Mouse (Mus musculus) brown adipose tissue, adult 24 weeks (tissue): Measurements from ENCODE around the gene Sfxn5. TPM values are rescaled to one million over a fixed set of nuclear protein-coding genes. Genes with fewer than 3 reads are reported as not detected.

Source experiments
- H3K27ac ChIP-seq: fragments of 200-500 bp; replicated peaks from 2 replicates; pipeline ENCODE4 v1.5.1; 2012; ENCODE audit warnings: low read depth, mild to moderate bottlenecking, low read length
- H3K4me1 ChIP-seq: fragments of 200-500 bp; 2 replicates; pipeline ENCODE4 v1.6.1; 2012; ENCODE audit warnings: low read length, mixed read lengths; ENCODE audit not compliant: control insufficient read depth, insufficient read depth, insufficient read length
- H3K4me3 ChIP-seq: fragments of 200-500 bp; 2 replicates; pipeline ENCODE4 v1.5.1; 2012; ENCODE audit warnings: low read depth, mild to moderate bottlenecking, low read length, moderate library complexity; ENCODE audit not compliant: insufficient read depth
- polyA plus RNA-seq: library from polyadenylated mRNA; stranded (reverse); fragments of >200 nt; gene quantifications from 2 replicates; pipeline ENCODE4 v1.2.4, GENCODE M21; 2012; ENCODE audit not compliant: missing spikeins, insufficient read depth, insufficient read length

The Sfxn5 gene
- polyA plus RNA-seq, 1 experiment = 66.8 TPM

GRCm38 (mm10) chr6:85332351-85332999 lies 747 bp downstream of the Sfxn5 start:
- peak overlapping the region; percentile 52 for H3K27ac ChIP-seq
- peak overlapping the region; percentile 96 for H3K4me3 ChIP-seq
- peaks cover 2% of the 10 kb centered on the region; the same call in 1 of the 2 replicates for H3K4me1 ChIP-seq

GRCm38 (mm10) chr6:85331736-85332135 lies 1.5 kb downstream of the Sfxn5 start:
- Histone ChIP-seq H3K4me3 (peak overlapping the region; percentile 96), H3K4me1 (peaks cover 2% of the 10 kb centered on the region; the same call in 1 of the 2 replicates), H3K27ac (no peak overlapping the region)

- Histone ChIP-seq H3K27ac (no peak overlapping the region), H3K4me1 (peaks cover 2% of the 10 kb centered on the region; the same call in 1 of the 2 replicates), H3K4me3 (peak overlapping the region; percentile 96)
These were observed 1.9 kb downstream of the Sfxn5 start for GRCm38 (mm10) chr6:85331221-85331735.

GRCm38 (mm10) chr6:85329666-85330185 lies 3.5 kb downstream of the Sfxn5 start:
- Histone ChIP-seq H3K4me3 (no peak overlapping the region), H3K4me1 (peaks cover 2% of the 10 kb centered on the region; the same call in 1 of the 2 replicates), H3K27ac (no peak overlapping the region)

- Histone ChIP-seq H3K4me3 (no peak overlapping the region), H3K27ac (no peak overlapping the region), H3K4me1 (no peaks in the 10 kb centered on the region; the same call in 1 of the 2 replicates)
These were observed 6.7 kb downstream of the Sfxn5 start for GRCm38 (mm10) chr6:85326564-85326963.

DNA sequence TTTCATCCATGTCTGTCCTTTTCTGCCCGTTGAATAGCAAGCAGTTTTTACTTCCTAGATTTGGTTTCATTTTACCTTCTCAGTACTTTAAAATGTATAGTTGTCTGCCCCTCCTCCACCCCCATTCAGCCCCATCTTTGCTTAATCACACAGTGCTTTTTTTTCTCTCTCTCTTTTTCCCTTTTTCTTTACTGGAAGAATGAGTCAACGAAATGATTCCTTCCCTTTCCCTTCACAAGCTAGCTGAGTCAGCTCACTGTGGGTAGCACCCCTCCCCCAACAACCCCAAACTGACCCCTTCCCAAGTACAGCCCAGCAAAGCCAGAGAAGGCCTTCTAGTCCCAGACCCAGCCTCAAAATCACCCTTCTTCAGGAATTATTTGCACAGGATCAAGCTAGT lies 8.1 kb downstream of the Sfxn5 start:
- no peak overlapping the region for H3K27ac ChIP-seq
- H3K4me3 ChIP-seq = no peak overlapping the region
- H3K4me1 ChIP-seq = no peaks in the 10 kb centered on the region

- H3K4me1 ChIP-seq = no peaks in the 10 kb centered on the region
- no peak overlapping the region for H3K4me3 ChIP-seq
- H3K27ac ChIP-seq = no peak overlapping the region
These were observed 12.8 kb downstream of the Sfxn5 start for GRCm38 (mm10) chr6:85320445-85320866.

DNA sequence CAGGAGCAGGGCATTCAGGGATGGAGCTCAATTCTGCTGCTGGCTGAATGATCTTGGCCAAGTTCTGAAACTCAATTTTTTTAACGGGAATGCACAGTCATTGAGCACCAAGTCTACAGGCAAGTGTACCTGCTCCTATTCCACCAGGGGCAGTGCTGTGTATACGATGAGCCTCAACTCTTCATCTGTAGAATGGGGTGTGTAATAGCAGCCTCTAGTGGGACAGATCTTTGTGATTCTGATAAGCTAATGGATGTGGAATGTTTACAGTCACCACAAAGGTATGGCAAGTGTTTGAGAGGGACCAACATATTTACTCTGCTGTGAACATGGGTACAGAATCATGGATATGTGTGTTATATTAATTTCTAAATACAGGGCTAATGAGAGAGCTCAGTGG lies 17.0 kb downstream of the Sfxn5 start:
- Histone ChIP-seq H3K4me3 (no peak overlapping the region), H3K4me1 (no peaks in the 10 kb centered on the region), H3K27ac (no peak overlapping the region)

DNA sequence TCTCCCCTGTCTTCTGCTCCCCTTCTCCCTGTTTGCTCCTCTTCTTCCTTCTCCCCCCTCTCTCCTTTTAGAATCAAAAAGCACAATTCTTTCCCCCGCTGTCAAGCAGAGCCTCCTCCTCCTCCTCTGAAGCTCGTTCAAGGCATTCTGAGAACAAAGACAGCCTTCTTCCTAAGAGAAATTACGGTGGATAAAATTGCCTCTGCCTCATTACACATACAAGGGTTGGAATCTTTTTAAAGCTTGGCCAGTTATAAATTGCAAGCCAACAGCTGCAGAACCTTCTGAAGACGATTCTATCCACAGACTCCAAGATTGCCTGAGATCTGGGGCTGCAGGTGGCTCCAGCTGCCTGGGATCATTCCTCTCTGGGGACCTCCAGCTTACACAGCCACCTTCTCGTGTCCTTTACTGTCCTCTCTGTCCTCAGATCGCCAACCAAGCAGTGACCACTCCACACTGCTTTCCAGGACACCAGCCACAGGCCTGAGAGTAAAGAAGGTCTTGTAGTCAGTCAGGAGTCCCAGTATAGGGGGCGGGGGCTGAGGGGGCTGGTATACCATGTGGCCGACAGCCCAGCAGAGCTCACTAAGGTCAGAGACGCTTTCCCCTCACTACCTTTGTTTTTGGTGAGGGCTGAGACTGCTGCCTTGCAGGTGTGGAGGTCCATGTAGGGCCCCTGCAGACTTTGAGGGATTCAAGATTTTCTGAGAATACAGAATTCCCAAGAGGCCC lies 19.0 kb downstream of the Sfxn5 start:
- Histone ChIP-seq H3K4me3 (no peak overlapping the region), H3K4me1 (no peaks in the 10 kb centered on the region), H3K27ac (no peak overlapping the region)

- peaks cover 3% of the 10 kb centered on the region for H3K4me1 ChIP-seq
- H3K27ac ChIP-seq = no peak overlapping the region
- no peak overlapping the region for H3K4me3 ChIP-seq
These were observed 25.3 kb downstream of the Sfxn5 start for GRCm38 (mm10) chr6:85307894-85308293.

DNA sequence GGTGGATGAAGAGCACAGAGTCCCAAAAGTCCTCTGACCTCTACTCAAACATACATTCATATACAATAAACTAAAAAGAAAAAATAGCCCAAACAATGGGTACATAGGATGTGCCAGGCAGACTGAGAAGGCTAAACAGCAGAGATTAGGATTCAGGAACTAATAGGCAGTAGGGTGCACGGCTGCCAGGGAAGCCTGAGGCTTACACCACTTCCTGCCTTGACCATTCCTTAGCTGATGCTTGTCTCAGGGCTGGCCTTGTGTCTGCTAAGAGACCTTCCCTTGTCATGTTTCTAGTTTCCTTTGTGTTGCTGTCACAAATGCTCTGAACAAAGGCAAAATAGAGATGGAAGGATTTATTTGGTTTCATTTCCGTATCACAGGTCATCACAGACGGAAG lies 26.8 kb downstream of the Sfxn5 start:
- no peak overlapping the region for H3K27ac ChIP-seq

GRCm38 (mm10) chr6:85305826-85306225 lies 27.4 kb downstream of the Sfxn5 start:
- Histone ChIP-seq H3K27ac (no peak overlapping the region), H3K4me3 (no peak overlapping the region)

More for the DNA sequence above, 26.8 kb downstream of the Sfxn5 start:
- Histone ChIP-seq H3K4me1 (peaks cover 14% of the 10 kb centered on the region), H3K4me3 (no peak overlapping the region)

GRCm38 (mm10) chr6:85304966-85305365 lies 28.3 kb downstream of the Sfxn5 start:
- Histone ChIP-seq H3K4me3 (no peak overlapping the region), H3K27ac (no peak overlapping the region), H3K4me1 (peaks cover 15% of the 10 kb centered on the region)

More at GRCm38 (mm10) chr6:85305826-85306225, 27.4 kb downstream of the Sfxn5 start:
- peaks cover 15% of the 10 kb centered on the region for H3K4me1 ChIP-seq

DNA sequence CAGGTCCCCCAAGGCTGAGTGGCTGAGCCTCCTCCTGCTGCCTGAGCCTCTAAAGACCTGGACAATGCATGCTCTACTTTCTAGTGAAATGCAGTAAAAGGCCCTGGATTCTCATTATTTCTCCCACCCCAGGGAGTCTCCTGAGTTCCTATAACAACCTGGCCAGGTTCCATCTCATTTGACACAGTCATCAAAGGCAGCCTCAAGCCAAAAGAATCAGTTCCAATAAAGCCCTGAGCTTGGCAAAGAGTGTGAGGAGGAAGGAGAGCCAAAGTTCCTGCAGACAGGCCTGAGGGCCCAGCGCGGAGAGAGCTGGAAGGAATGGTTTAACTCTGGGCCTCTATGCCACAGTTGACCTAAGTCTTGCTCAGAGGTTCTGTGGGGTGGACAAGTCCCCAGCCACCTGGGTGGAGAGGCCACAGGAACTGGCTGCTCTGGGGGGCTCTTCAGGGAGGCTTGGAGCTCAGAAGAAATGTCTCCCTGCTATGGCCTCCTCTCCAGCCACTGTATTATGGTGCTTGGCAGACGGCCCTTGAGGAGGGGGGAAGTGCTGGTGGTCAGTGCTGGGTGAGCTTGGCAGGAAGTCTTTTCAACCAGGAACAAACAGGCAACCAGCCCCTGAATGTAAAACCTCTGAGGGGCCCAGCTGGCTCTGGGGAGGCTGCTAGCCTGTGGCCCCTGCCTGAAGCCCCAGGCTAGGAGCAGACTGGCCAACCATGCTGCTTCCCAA lies 30.7 kb downstream of the Sfxn5 start:
- Histone ChIP-seq H3K4me1 (peaks cover 15% of the 10 kb centered on the region), H3K27ac (peak overlapping the region; percentile 35), H3K4me3 (no peak overlapping the region)
